Mouse (Mus musculus): ENCODE data around the gene Rag1.

DNA sequence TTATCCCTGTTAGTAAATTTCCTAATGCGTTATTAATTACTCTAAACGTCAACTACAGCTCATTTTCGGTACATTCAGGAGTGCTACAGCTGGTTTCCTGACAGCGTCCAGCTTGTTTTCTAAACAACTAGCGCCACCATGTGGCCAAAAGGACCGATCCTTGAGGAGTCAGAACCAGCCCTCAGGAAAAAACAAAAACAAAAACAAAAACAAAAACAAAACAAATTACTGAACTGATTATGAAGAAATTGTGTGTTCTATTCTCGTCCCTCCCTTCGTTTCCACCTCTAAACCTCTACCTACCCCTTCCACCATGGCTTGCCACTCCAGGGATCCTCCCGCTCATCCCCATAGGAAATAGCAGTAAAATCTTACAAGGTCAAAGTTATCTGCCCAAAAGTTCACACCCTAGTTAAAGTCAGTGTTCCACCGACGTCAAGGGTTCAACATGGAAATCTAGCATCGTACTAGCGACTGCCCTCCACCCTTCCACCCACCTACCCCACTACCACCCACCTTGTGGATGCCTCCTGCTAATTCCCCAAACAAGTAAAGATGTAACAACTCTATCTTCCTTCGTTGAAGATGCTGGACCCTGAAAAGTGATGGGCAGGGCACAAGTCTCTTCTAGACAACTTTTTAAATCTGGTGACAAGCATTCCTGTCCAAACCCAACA lies 3.8 kb upstream of the Rag1 start:
- no peak for TF ChIP-seq POLR2A (IDR thresholded peaks at IDR 0.05; ENCODE audit: insufficient read depth, low read depth, low read length)
- TF ChIP-seq CTCF (IDR thresholded peaks at IDR 0.05; ENCODE audit: insufficient read depth, low read depth, low read length), result no peak

All from olfactory bulb, adult 2 months (tissue).